Mouse (Mus musculus) brain, embryonic 14.5 days (tissue): Measurements from ENCODE around the gene Lrrc26. TPM values are rescaled to one million over a fixed set of nuclear protein-coding genes. Genes with fewer than 3 reads are reported as not detected.
"Not testable (repeated sequence)": the region's sequence is repeated elsewhere in the genome, so short reads cannot be mapped to it uniquely, and the experiment has no call there.

Source experiments
- DNase-seq: peaks from one replicate; pipeline ENCODE4 v3.0.0-alpha.2; 2011; ENCODE audit warnings: low read depth
- CTCF ChIP-seq: fragments of 200-500 bp; IDR thresholded peaks from 2 replicates; pipeline ENCODE4 v1.5.1; 2012; ENCODE audit warnings: inconsistent platforms, mild to moderate bottlenecking, moderate library complexity, borderline replicate concordance; ENCODE audit not compliant: insufficient read depth, insufficient read length; ENCODE audit errors: extremely low read depth
- POLR2A ChIP-seq: fragments of 200-500 bp; IDR thresholded peaks from 2 replicates; pipeline ENCODE4 v1.6.1; 2012; ENCODE audit warnings: mild to moderate bottlenecking, inconsistent platforms, borderline replicate concordance; ENCODE audit not compliant: poor library complexity, insufficient read depth, insufficient read length, severe bottlenecking; ENCODE audit errors: extremely low read depth
- polyA plus RNA-seq: library from polyadenylated mRNA; depleted of rRNA; stranded (reverse); fragments of >200 nt; gene quantifications from 2 replicates; pipeline ENCODE4 v1.2.3, GENCODE M21; 2012; rRNA removed

The Lrrc26 gene
- polyA plus RNA-seq, result 0.07 TPM in 1 of 2 replicates, not detected in the other

- peak; percentile 53 for DNase-seq
- TF ChIP-seq POLR2A (no peak), CTCF (no peak)
These were observed at the start of gene Lrrc26 for GRCm38 (mm10) chr2:25289651-25290050. TSS of gene Lrrc26 (plus strand) at chr2:25289915.

- TF ChIP-seq CTCF, result no peak
- TF ChIP-seq POLR2A, result no peak
- no peak for DNase-seq
These were observed 49.4 kb upstream of the Lrrc26 start for GRCm38 (mm10) chr2:25240310-25240709.

GRCm38 (mm10) chr2:25240723-25241437 is 48.8 kb upstream of the Lrrc26 start:
- DNase-seq, result peak; percentile 94
- TF ChIP-seq POLR2A (0 out of 2 replicates have a peak, but pooled peaks have one; percentile 8), CTCF (no peak)

- no peak for DNase-seq
- TF ChIP-seq POLR2A, result no peak
- TF ChIP-seq CTCF, result no peak
These were observed 48.3 kb upstream of the Lrrc26 start for GRCm38 (mm10) chr2:25241438-25241775.

GRCm38 (mm10) chr2:25242101-25242506 is 47.6 kb upstream of the Lrrc26 start, which contains the start of the genes Rnf208 and Cysrt1:
TSS of gene Rnf208 (plus strand) at chr2:25242255.
TSS of gene Cysrt1 (minus strand) at chr2:25242452.
- no peak for TF ChIP-seq CTCF
- TF ChIP-seq POLR2A, result peak; percentile 63
- DNase-seq, result peak; percentile 56

- no peak for DNase-seq
- TF ChIP-seq POLR2A (no peak), CTCF (no peak)
These were observed 46.4 kb upstream of the Lrrc26 start for GRCm38 (mm10) chr2:25243342-25243741.

GRCm38 (mm10) chr2:25244144-25244543 is 45.6 kb upstream of the Lrrc26 start:
- no peak for DNase-seq
- TF ChIP-seq CTCF, result no peak
- no peak for TF ChIP-seq POLR2A

GRCm38 (mm10) chr2:25246183-25247072 is 43.3 kb upstream of the Lrrc26 start, which contains the start of gene AL732309.1:
TSS of gene AL732309.1 (minus strand) at chr2:25246863.
- no peak for DNase-seq
- TF ChIP-seq CTCF, result no peak
- no peak for TF ChIP-seq POLR2A

- DNase-seq, result no peak
- TF ChIP-seq CTCF (peak; percentile 26; the same call in 1 of the 2 replicates), POLR2A (no peak)
These were observed 37.4 kb upstream of the Lrrc26 start for GRCm38 (mm10) chr2:25252331-25252730.

GRCm38 (mm10) chr2:25255284-25255779 is 34.4 kb upstream of the Lrrc26 start, which contains the start of gene Tmem203:
TSS of gene Tmem203 (plus strand) at chr2:25255439.
- DNase-seq, result peak; percentile 96
- TF ChIP-seq POLR2A (peak; percentile 54; the same call in 1 of the 2 replicates), CTCF (no peak)

- DNase-seq, result not testable (repeated sequence)
These were observed 33.1 kb upstream of the Lrrc26 start for GRCm38 (mm10) chr2:25256443-25257109.

GRCm38 (mm10) chr2:25257250-25257649 is 32.5 kb upstream of the Lrrc26 start:
- DNase-seq, result not testable (repeated sequence)

- TF ChIP-seq CTCF (peak; percentile 39; the same call in 1 of the 2 replicates), POLR2A (no peak)
- DNase-seq, result no peak
These were observed 30.8 kb upstream of the Lrrc26 start for GRCm38 (mm10) chr2:25258887-25259286.

GRCm38 (mm10) chr2:25261870-25262269 is 27.8 kb upstream of the Lrrc26 start:
- TF ChIP-seq CTCF (no peak), POLR2A (no peak)
- DNase-seq, result no peak
